ENCODE assay signal across 1 mouse cellular context in genomic region chr2:163452738-163453137, GRCm38 (mm10).
TF ChIP-seq lines count a peak whose summit lies in the region.

No protein-coding gene starts in this region.

TF ChIP-seq in MEL, 35 proteins besides CTCF, POLR2A, EP300 and RAD21 (continued from another document):
- TF ChIP-seq CHD2 (IDR thresholded peaks at IDR 0.05; ENCODE audit: low read length) (no peak), MAX (IDR thresholded peaks at IDR 0.05; ENCODE audit: low read length) (no peak)
